Mouse (Mus musculus) 3T3-L1 (cell line): ENCODE measurements around the gene Lyrm1.

Source experiments
- DNase-seq: peaks from one replicate; pipeline ENCODE4 v3.0.0-alpha.2; 2015; ENCODE audit warnings: low read depth, low spot score

Lyrm1 gene

DNA sequence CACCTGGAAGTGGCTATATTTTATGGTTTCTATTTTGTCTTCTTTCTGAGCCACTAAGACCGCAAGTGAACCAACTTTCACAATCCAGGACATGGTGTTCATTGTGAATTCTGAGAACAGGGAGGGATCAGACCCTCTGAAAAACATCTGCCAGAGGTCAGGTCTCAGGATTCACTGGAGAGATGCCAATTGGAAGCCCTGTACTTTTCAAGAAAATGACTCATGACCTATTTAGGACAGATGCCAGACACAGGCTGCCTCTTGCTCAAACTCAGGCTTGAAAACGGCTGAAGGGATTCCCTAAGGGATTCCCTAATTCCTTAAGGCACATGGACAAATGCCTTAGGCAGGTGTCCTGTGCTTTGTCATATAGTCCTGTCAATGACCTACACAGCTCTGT is 65.4 kb downstream of the Lyrm1 start:
- DNase-seq, result peak; percentile 91

GRCm38 (mm10) chr7:119965205-119965604 is 69.5 kb downstream of the Lyrm1 start:
- no peak for DNase-seq

DNA sequence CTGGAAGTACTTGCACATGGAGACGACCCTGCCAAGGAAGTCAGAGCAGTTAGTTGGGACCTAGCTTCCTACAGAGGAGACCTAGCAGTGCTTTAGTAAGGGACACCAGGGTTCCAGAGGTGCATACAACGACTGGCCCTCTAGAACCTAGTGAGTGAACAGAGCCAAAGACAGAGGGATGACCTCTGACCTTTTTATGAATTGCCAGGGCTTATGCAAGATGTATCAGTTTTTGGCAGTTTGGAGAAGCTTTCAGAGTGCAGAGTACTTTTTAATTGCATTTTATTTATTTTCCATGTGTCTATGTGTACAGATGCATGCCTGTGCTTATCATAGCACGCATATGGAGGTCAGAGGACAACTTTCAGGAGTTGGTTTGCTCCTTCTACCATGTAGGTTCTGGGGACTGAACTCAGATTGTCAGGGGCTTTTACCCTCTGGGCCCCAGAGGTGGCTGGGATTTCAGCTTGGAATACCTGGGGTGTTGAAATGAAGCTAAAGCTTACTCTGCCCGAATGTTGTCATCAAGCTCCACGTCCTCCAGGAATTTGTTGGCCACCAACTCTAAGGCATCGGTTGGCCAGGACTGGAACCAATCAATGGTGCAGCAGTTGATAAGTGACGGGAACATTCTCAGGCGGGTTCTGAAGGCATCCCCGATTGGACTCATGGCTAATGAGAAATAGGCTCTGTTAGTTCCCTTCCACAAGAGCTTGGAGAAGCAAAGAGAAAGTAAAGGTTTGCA is 70.2 kb downstream of the Lyrm1 start:
- no peak for DNase-seq

DNA sequence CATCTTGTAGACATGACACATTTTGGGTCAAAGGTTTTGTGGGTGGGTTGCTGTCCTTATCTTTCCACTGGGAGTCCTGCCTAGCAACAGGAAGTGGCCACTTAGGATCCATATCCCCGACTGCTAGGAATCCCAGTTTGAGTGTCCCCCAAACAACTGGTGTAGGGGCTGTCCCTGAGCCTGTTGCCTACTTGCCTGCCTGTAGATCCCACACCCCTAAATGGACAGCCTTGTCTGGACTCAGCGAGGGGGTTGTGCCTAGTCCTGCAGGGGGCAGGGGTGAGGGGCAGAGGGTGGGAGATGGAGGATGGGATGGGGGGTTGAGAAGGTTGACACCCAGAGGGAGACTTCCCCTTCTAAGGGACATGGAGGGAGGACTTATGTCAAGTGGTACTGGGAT is 73.7 kb downstream of the Lyrm1 start:
- DNase-seq, result no peak

DNA sequence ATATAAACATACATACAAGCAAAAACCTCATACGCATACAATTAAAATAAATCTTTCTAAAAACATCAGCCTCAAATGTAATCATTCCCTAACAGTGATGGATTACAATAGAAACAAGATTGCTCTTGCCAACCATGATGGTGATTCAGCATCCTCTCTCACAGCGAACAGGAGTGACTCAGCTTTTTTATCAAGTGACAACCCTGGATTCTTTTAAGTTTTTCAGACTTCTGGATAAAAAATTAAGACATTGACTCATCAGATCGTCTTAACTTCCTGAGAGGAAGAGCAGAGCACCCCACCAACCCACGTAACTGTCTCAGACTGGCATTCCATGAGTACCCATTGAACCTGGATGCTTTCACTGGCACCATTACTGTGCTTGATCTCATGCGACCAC is 78.6 kb downstream of the Lyrm1 start:
- peak; percentile 68 for DNase-seq

- no peak for DNase-seq
These were observed 80.6 kb downstream of the Lyrm1 start for GRCm38 (mm10) chr7:119976256-119976655.

GRCm38 (mm10) chr7:119977574-119977973 is 81.9 kb downstream of the Lyrm1 start:
- DNase-seq, result no peak

DNA sequence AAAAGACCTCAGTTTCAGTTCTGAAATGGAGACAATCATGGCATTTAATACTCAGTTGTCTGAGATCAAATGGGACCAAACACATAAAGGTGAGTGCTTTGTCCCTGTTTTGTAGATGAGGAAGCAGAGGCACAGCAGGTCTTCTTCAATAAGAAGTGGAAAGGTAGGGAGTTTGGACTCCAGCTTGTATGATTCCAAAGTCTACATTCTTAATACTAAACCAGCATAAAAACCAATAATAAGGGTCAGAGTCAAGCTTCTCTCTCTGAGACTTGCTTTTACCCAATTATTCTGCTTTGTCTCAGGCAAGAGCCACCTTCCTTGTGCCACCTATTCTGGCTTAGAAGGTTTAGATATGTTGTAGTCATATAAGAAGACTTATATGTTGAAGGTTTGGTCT is 82.9 kb downstream of the Lyrm1 start:
- DNase-seq, result no peak

- no peak for DNase-seq
These were observed 84.5 kb downstream of the Lyrm1 start for GRCm38 (mm10) chr7:119980170-119980569.

DNA sequence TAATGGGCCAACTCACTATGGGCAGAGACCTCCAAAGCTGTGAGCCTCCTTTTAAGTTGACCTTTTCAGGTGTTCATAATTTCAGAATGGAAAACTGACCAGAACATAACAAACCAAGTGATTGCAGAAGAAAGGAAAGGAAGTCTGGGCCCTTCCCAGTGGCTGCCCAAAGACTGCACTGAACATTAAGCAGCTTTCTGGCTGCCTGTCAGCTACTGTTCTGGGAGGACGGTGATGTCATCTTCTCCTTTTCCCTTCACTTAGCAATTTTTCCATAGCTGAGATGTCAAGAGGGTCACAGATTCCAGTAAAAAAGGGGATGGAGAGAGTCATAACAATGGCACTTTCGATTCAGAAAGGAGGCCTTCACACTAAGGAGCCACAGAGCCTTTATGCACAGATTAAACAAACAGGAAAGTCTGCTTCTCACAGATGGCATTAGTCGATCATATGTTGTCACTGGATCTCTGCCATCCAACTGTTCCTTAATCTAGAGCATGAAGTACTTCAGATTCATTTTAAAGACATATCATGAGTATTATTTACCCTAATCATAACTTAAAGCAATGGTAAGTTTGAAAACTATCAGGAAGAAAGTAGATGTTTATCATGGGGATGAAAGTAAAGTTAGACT is 89.7 kb downstream of the Lyrm1 start:
- peak; percentile 43 for DNase-seq

DNA sequence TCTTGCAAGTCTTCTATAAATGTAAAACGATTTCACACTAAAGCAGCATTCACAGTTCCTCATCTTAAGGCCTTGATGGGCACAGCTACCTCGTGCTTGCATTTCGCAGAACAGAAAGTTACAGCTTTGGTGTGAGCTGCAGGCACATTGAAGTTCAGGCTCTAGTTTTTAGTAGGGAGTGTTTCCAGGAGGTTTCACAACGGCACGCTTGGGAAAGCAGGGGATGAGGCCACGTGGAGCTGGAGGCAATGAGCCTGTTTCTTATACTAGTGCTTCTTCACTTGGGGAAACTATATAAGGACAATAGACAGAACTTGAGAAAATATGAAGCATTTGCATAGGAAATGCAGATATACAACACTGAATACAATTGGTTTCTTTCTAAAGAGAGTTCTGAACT is 101.4 kb downstream of the Lyrm1 start:
- DNase-seq, result no peak
